Mouse (Mus musculus): ENCODE measurements around the gene Cacna1f. TPM values are rescaled to one million over a fixed set of nuclear protein-coding genes. Genes with fewer than 3 reads are reported as not detected.

Gene Cacna1f
- polyA plus RNA-seq, 1 experiment from 2014 or later, result 0.08 TPM

DNA sequence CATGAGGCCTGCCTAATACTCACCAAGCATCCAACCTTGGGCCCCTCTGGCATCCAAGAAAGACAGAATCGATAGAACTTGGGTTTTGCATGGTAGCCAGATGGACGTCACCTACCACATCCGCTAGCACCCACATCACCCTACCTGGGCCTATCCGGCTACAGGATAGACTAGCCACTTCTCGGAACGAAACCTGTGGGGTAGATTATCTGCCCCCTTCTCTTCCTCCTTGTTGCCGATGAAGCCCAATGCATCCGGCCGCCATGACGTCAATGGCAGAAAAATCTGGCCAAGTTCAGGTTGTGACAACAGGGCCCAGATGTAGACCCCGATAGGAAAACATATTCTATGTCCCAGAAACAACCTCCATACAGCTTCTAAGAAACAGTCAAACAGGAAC is 23.0 kb upstream of the Cacna1f start:
- no peaks in the 10 kb centered on the region for H3K4me1 ChIP-seq
- no peak overlapping the region for H3K4me3 ChIP-seq
- no peak overlapping the region for H3K27ac ChIP-seq
- no peaks in the 10 kb centered on the region for H3K36me3 ChIP-seq
- WGBS, result 95% methylated on average over 9 of the region's 11 CpGs
- H3K9ac ChIP-seq, result no peak overlapping the region
- ATAC-seq (ENCODE audit: low FRiP score), result no peak
- no peak overlapping the region for H3K4me2 ChIP-seq (replicated peaks)
- no peaks in the 10 kb centered on the region for H3K9me3 ChIP-seq (replicated peaks)
- H3K27me3 ChIP-seq, result no peaks in the 10 kb centered on the region

GRCm38 (mm10) chrX:7586356-7586755 is 20.5 kb upstream of the Cacna1f start:
- H3K4me2 ChIP-seq (replicated peaks), result no peak overlapping the region
- H3K27ac ChIP-seq, result no peak overlapping the region
- no peak overlapping the region for H3K4me3 ChIP-seq
- WGBS, result 71% methylated on average over 4 of the region's 5 CpGs
- H3K4me1 ChIP-seq, result no peaks in the 10 kb centered on the region
- no peak for ATAC-seq (ENCODE audit: low FRiP score)
- no peak overlapping the region for H3K9ac ChIP-seq
- H3K36me3 ChIP-seq, result no peaks in the 10 kb centered on the region
- no peaks in the 10 kb centered on the region; the same call in 1 of the 2 replicates for H3K9me3 ChIP-seq (replicated peaks)
- H3K27me3 ChIP-seq, result no peaks in the 10 kb centered on the region

DNA sequence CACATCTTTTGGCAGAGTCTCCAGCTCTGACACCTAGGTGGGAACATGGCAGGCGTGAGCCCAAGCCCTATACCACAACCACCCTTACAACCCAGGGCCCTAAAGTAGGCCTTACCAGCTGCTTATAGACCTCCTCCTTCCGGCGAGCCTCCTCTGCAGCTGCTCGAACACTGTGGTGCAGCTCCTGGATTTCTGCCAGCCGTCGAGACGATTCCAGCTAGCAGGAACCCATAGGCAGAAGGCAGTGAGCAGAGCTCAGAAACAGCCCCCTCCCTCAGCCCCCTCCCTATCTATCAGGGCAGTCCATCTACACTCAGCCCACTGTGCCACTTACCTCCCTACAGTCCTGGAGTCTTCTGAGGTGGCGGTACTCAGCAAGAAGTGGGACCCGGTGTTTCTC is 11.5 kb upstream of the Cacna1f start:
- no peaks in the 10 kb centered on the region for H3K4me1 ChIP-seq
- H3K9ac ChIP-seq, result no peak overlapping the region
- WGBS, result 90% methylated on average over 9 of the region's 9 CpGs
- H3K4me3 ChIP-seq, result no peak overlapping the region
- no peaks in the 10 kb centered on the region; the same call in 1 of the 2 replicates for H3K9me3 ChIP-seq (replicated peaks)
- no peak overlapping the region for H3K27ac ChIP-seq
- ATAC-seq (ENCODE audit: low FRiP score), result no peak
- H3K4me2 ChIP-seq (replicated peaks), result no peak overlapping the region
- H3K27me3 ChIP-seq, result no peaks in the 10 kb centered on the region
- H3K36me3 ChIP-seq, result peaks cover 19% of the 10 kb centered on the region

- Histone ChIP-seq H3K9ac (no peak overlapping the region), H3K4me3 (no peak overlapping the region), H3K9me3 (replicated peaks) (0 out of 2 replicates have a peak, but pooled peaks cover 3% of the 10 kb centered on the region), H3K27me3 (no peaks in the 10 kb centered on the region), H3K4me2 (replicated peaks) (peak overlapping the region; percentile 53), H3K27ac (no peak overlapping the region), H3K36me3 (peaks cover 3% of the 10 kb centered on the region; the same call in 1 of the 2 replicates), H3K4me1 (0 out of 2 replicates have a peak, but pooled peaks cover 2% of the 10 kb centered on the region)
- no peak for ATAC-seq (ENCODE audit: low FRiP score)
- 90% methylated on average over 7 of the region's 7 CpGs for WGBS
These were observed 2.9 kb upstream of the Cacna1f start for GRCm38 (mm10) chrX:7604004-7604403.

DNA sequence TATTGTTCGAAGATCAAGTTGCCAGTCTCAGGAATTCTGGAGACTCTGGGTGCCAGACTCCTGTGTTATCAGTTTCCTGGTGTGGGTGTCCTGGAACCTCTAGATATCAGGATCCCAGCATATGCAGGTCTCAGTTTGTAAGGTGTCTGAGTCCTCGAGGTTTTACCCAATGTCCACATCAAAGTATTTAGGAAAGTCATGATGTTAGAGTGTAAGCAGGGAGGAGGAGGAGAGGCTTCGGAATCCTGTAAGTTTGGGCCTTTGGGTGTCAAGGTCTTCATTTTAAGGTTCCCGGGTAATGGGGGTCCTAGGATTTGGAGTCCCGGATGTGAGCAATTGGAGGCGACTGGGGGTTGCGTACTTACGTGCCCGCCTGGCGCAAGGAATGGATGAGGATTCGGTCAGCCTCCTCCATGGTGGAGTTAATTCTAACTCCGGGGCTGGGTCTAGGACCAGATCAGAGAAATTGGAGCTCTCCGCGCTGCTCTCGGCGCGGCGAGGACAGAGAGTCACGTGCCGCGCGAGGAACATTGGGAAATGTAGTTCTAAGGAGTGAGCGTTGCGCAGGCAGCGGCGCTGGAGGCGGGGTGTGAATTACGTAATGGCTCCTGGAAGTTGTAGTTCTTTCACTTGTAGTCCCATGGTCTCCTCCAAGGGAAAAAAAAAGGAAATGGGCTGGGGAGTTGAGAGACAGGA is 1.9 kb upstream of the Cacna1f start, which contains the start of gene Ccdc22:
Gene Ccdc22 (minus strand): TSS at position 639 of the 696 bp plus-strand sequence.
- no peaks in the 10 kb centered on the region for H3K27me3 ChIP-seq
- WGBS, result 27% methylated on average over 28 of the region's 28 CpGs
- no peak within 1 kb of the TSS for H3K27ac ChIP-seq

DNA sequence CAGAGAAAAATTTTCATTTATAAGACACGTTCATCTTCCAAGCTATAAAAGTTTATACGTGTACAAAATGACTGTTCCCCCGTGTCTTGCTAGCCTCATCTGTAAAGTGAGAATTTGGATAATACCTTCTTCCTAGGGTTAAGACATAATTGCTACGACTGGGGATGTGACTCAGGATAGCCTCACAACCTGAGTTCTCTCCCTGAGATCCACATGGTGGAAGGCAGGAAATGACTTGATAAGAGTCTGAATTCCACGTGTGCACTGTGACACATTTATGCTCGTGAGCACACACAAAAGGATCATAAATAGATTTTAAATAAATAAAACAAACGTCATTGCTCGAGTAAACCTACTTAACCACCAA is 1.3 kb upstream of the Cacna1f start:
- WGBS, result 53% methylated on average over 8 of the region's 8 CpGs
- H3K9ac ChIP-seq, result no peak overlapping the region
- no peak overlapping the region for H3K4me3 ChIP-seq
- H3K27me3 ChIP-seq, result no peaks in the 10 kb centered on the region
- peak; percentile 51; the same call in 1 of the 2 replicates for ATAC-seq (ENCODE audit: low FRiP score)
- H3K27ac ChIP-seq, result no peak overlapping the region
- H3K9me3 ChIP-seq (replicated peaks), result 0 out of 2 replicates have a peak, but pooled peaks cover 3% of the 10 kb centered on the region
- no peak overlapping the region for H3K4me2 ChIP-seq (replicated peaks)
- 0 out of 2 replicates have a peak, but pooled peaks cover 2% of the 10 kb centered on the region for H3K4me1 ChIP-seq
- no peaks in the 10 kb centered on the region for H3K36me3 ChIP-seq

More for the DNA sequence above, 1.9 kb upstream of the Cacna1f start, which contains the start of gene Ccdc22:
- peak within 1 kb of the TSS; percentile 42 for H3K4me3 ChIP-seq
- H3K4me2 ChIP-seq (replicated peaks), result peak within 1 kb of the TSS; percentile 53
- H3K36me3 ChIP-seq, result no peaks in the 10 kb centered on the region
- ATAC-seq (ENCODE audit: low FRiP score), result peak; percentile 88
- H3K9me3 ChIP-seq (replicated peaks), result 0 out of 2 replicates have a peak, but pooled peaks cover 3% of the 10 kb centered on the region
- H3K4me1 ChIP-seq, result 0 out of 2 replicates have a peak, but pooled peaks cover 2% of the 10 kb centered on the region
- peak within 1 kb of the TSS; percentile 50 for H3K9ac ChIP-seq

DNA sequence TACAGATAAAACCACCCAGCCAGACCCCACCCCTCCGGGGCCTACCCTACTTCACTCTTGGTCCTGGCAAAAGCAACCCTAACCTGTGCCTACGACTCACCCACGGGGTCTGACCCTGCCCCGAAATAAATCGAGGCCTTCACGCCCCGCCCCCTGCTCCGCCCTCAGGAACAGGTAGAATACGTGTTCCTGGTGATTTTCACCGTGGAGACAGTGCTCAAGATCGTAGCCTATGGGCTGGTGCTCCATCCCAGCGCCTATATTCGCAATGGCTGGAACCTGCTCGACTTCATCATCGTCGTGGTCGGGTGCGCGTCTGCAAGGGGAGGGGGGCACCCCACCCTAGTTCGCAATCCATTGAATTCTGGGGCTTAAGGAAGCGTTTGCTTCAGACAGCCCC is 3.2 kb downstream of the Cacna1f start:
- 21% methylated on average over 21 of the region's 21 CpGs for WGBS
- no peak for ATAC-seq (ENCODE audit: low FRiP score)
- Histone ChIP-seq H3K27ac (no peak overlapping the region), H3K9ac (peak overlapping the region; percentile 43), H3K27me3 (no peaks in the 10 kb centered on the region), H3K9me3 (replicated peaks) (0 out of 2 replicates have a peak, but pooled peaks cover 3% of the 10 kb centered on the region), H3K4me1 (no peaks in the 10 kb centered on the region), H3K36me3 (no peaks in the 10 kb centered on the region), H3K4me2 (replicated peaks) (peak overlapping the region; percentile 64), H3K4me3 (peak overlapping the region; percentile 37)

DNA sequence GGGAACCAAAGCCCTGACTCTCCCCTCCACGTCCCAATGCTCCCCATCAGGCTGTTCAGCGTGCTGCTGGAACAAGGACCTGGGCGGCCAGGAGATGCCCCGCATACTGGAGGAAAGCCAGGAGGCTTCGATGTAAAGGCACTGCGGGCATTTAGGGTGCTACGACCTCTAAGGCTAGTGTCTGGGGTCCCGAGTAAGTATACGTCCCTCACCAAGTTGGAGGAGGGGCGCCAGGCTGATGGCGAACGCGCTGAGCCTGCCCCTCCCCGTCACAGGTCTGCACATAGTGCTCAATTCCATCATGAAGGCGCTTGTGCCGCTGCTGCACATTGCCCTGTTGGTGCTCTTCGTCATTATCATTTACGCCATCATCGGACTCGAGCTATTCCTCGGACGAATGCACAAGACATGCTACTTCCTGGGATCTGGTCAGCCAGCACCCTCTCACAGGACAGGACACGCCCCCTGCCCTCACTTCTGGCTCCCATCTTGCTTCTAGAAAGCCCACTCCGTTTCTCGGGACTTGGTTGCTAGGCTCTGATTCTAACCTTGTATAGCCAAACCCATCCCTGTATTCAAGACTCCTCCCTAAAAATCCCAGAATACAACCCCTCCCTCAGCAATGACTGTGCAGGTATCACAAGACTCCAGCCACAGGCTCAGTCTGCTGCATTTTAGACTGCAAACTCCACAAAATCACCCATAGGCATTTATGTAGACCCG is 3.8 kb downstream of the Cacna1f start:
- Histone ChIP-seq H3K27ac (no peak overlapping the region), H3K4me3 (peak overlapping the region; percentile 37), H3K4me1 (no peaks in the 10 kb centered on the region), H3K9me3 (replicated peaks) (0 out of 2 replicates have a peak, but pooled peaks cover 3% of the 10 kb centered on the region), H3K36me3 (no peaks in the 10 kb centered on the region), H3K27me3 (no peaks in the 10 kb centered on the region), H3K9ac (peak overlapping the region; percentile 43), H3K4me2 (replicated peaks) (peak overlapping the region; percentile 64)
- 16% methylated on average over 25 of the region's 26 CpGs for WGBS
- ATAC-seq (ENCODE audit: low FRiP score), result peak; percentile 29; the same call in 1 of the 2 replicates

DNA sequence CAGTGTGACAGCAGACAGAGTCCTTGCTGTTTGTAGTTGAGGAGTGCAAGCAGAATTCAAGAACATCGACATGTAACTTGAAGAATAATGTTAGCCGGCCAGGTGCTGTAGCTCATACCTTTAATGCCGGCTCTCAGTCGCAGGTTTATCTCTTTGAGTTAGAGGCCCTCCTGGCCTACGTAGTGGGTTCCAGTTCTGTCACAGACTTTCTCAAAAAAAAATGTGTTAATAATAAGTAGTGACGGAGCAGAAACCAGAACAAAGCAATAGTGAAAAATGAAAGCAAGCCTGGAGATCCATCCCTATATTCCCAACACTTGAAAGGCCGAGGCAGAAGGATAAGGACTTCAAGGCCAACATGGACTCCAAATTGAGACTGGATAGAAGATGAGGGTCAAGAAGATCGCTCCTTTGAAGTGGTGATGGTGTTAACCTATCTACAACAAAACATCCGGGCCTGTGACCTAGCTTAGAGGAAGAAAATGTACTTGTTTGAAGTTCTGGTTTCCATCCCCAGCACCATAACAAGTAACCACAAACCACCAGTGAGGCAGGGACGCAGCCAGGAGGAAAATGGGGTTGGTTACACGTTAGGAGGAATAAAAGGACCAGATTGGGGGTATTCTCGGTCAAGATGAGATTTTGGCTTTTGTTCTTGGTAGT is 11.1 kb downstream of the Cacna1f start:
- H3K4me1 ChIP-seq, result no peaks in the 10 kb centered on the region
- H3K4me3 ChIP-seq, result no peak overlapping the region
- ATAC-seq (ENCODE audit: low FRiP score), result no peak
- no peak overlapping the region for H3K4me2 ChIP-seq (replicated peaks)
- no peaks in the 10 kb centered on the region for H3K9me3 ChIP-seq (replicated peaks)
- no peak overlapping the region for H3K9ac ChIP-seq
- no peaks in the 10 kb centered on the region for H3K36me3 ChIP-seq
- H3K27me3 ChIP-seq, result no peaks in the 10 kb centered on the region
- 76% methylated on average over 12 of the region's 12 CpGs for WGBS
- H3K27ac ChIP-seq, result no peak overlapping the region

GRCm38 (mm10) chrX:7632560-7632959 is 25.7 kb downstream of the Cacna1f start:
- ATAC-seq (ENCODE audit: low FRiP score), result no peak
- 89% methylated on average over 6 of the region's 6 CpGs for WGBS
- Histone ChIP-seq H3K27me3 (no peaks in the 10 kb centered on the region), H3K36me3 (no peaks in the 10 kb centered on the region), H3K4me3 (no peak overlapping the region), H3K4me2 (replicated peaks) (no peak overlapping the region), H3K9ac (no peak overlapping the region), H3K27ac (no peak overlapping the region), H3K4me1 (no peaks in the 10 kb centered on the region), H3K9me3 (replicated peaks) (no peaks in the 10 kb centered on the region)

DNA sequence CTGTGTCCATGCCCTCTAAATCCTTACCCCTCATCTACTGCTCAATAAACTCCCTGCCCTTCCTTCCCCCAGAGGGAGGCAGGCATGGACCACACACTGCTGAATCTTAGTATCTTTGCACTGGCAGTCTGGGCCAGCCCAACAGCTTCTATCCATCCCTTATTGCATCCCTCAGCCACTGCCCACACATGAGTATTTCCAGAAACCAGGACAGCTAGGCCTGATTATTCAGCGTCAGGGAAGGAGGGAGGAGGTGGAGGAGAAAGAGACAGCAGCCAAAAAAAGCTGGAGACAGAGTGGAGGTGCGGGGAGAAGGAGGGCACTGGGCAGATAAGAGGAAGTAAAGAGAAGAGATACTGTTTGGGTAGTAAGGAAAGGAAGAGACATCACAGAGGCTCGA is 28.2 kb downstream of the Cacna1f start:
- no peak overlapping the region for H3K4me3 ChIP-seq
- H3K27me3 ChIP-seq, result no peaks in the 10 kb centered on the region
- no peak overlapping the region for H3K9ac ChIP-seq
- H3K36me3 ChIP-seq, result no peaks in the 10 kb centered on the region
- no peak for ATAC-seq (ENCODE audit: low FRiP score)
- 72% methylated on average over 3 of the region's 3 CpGs for WGBS
- H3K4me1 ChIP-seq, result no peaks in the 10 kb centered on the region
- no peak overlapping the region for H3K4me2 ChIP-seq (replicated peaks)
- H3K9me3 ChIP-seq (replicated peaks), result no peaks in the 10 kb centered on the region
- no peak overlapping the region for H3K27ac ChIP-seq
